Mouse (Mus musculus): Measurements from ENCODE around the gene Hoxb6.

The Hoxb6 gene

GRCm38 (mm10) chr11:96340698-96341365, 48.6 kb downstream of the Hoxb6 start:
- in situ Hi-C loops (cut with MboI; ENCODE audit: low pct_unique_long_range_greater_than_20kb in 1 of 2, low sequenced_read_pairs in 2 of 2, unreplicated experiment in 1 of 2) = loop anchor here in 1 of 2 experiments (25.0 kb wide), 1 partner anchor 671 kb away; the partner anchor contains the start of gene Sp6

GRCm38 (mm10) chr11:96341701-96342575, 49.7 kb downstream of the Hoxb6 start:
- in situ Hi-C loops (cut with MboI; ENCODE audit: low pct_unique_long_range_greater_than_20kb in 1 of 2, low sequenced_read_pairs in 2 of 2, unreplicated experiment in 1 of 2) = loop anchor here in 1 of 2 experiments (25.0 kb wide), 1 partner anchor 670 kb away; the partner anchor contains the start of gene Sp6

GRCm38 (mm10) chr11:96342576-96342930, 50.3 kb downstream of the Hoxb6 start:
- in situ Hi-C loops (cut with MboI; ENCODE audit: low pct_unique_long_range_greater_than_20kb in 1 of 2, low sequenced_read_pairs in 2 of 2, unreplicated experiment in 1 of 2) = loop anchor here in 1 of 2 experiments (25.0 kb wide), 1 partner anchor 670 kb away; the partner anchor contains the start of gene Sp6

- in situ Hi-C loops (cut with MboI; ENCODE audit: low pct_unique_long_range_greater_than_20kb in 1 of 2, low sequenced_read_pairs in 2 of 2, unreplicated experiment in 1 of 2) = loop anchor here in 1 of 2 experiments (25.0 kb wide), 1 partner anchor 669 kb away; the partner anchor contains the start of gene Sp6
These were observed 51.0 kb downstream of the Hoxb6 start for GRCm38 (mm10) chr11:96343206-96343745.

DNA sequence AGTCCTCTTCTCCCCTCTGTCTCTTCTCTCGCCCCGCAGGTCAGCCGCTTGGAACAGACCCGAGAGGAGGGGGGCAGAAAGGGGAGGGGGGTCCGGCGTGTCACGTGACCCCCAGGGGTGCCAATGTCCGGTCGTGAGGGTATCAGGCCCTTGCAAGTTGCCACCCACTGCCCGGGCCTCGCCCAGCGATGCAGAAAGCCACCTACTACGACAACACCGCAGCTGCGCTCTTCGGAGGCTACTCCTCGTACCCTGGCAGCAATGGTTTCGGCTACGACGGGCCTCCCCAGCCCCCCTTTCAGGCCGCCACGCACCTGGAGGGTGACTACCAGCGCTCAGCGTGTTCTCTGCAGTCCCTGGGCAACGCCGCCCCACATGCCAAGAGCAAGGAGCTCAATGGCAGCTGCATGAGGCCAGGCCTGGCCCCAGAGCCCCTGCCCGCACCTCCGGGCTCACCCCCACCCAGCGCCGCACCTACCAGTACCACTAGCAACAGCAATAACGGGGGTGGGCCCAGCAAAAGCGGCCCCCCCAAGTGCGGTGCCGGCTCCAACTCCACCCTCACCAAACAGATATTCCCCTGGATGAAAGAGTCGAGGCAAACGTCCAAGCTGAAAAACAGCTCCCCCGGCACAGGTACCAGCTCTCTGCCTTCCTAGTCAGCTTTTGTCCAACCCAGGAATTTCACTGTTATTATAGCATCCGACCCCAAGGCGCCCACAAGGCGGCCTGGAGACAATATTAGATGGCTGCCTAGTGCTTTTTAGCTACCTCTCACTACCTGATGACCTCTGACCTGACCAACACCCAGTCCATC, 52.0 kb downstream of the Hoxb6 start:
- in situ Hi-C loops (cut with MboI; ENCODE audit: low pct_unique_long_range_greater_than_20kb in 1 of 2, low sequenced_read_pairs in 2 of 2, unreplicated experiment in 1 of 2) = loop anchor here in 1 of 2 experiments (25.0 kb wide), 1 partner anchor 668 kb away; the partner anchor contains the start of gene Sp6

GRCm38 (mm10) chr11:96344878-96345159, 52.5 kb downstream of the Hoxb6 start:
- in situ Hi-C loops (cut with MboI; ENCODE audit: low pct_unique_long_range_greater_than_20kb in 1 of 2, low sequenced_read_pairs in 2 of 2, unreplicated experiment in 1 of 2) = loop anchor here in 1 of 2 experiments (25.0 kb wide), 1 partner anchor 667 kb away; the partner anchor contains the start of gene Sp6

- in situ Hi-C loops (cut with MboI; ENCODE audit: low pct_unique_long_range_greater_than_20kb in 1 of 2, low sequenced_read_pairs in 2 of 2, unreplicated experiment in 1 of 2) = loop anchor here in 1 of 2 experiments (25.0 kb wide), 1 partner anchor 667 kb away; the partner anchor contains the start of gene Sp6
These were observed 53.1 kb downstream of the Hoxb6 start for GRCm38 (mm10) chr11:96345220-96345892.

- in situ Hi-C loops (cut with MboI; ENCODE audit: low pct_unique_long_range_greater_than_20kb in 1 of 2, low sequenced_read_pairs in 2 of 2, unreplicated experiment in 1 of 2) = loop anchor here in 1 of 2 experiments (25.0 kb wide), 1 partner anchor 666 kb away; the partner anchor contains the start of gene Sp6
These were observed 53.9 kb downstream of the Hoxb6 start for GRCm38 (mm10) chr11:96345893-96346806.

DNA sequence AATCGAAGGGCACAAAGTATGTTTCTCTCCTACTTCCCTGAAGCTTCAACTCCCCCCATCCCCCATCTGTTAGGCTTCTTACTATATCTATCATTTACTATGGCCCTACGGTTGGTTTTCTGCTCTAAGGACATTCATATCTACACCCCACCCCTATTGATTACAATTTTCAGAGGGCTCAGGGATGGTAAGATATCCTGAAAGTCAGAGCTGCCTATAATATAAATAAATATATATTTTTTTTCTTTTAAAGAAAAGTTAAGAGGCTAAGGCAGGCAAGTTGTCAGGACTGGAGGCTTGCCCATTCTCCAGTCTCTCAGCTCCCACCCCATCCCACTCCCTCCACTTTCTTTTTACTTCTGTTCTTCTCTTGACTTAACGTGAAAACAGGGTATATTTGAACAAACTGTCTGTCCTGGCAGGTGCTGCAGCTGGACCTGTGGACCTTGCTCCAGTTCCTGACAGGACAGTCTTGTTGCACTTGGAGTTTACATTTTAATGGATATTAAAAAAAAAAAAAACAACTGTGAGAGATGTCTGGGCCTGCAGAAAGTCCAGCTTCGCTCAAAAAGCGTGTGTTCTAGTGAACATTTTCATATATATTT, 54.7 kb downstream of the Hoxb6 start:
- in situ Hi-C loops (cut with MboI; ENCODE audit: low pct_unique_long_range_greater_than_20kb in 1 of 2, low sequenced_read_pairs in 2 of 2, unreplicated experiment in 1 of 2) = loop anchor here in 1 of 2 experiments (25.0 kb wide), 1 partner anchor 665 kb away; the partner anchor contains the start of gene Sp6

- in situ Hi-C loops (cut with MboI; ENCODE audit: low pct_unique_long_range_greater_than_20kb in 1 of 2, low sequenced_read_pairs in 2 of 2, unreplicated experiment in 1 of 2) = loop anchor here in 1 of 2 experiments (25.0 kb wide), 1 partner anchor 665 kb away; the partner anchor contains the start of gene Sp6
These were observed 55.4 kb downstream of the Hoxb6 start for GRCm38 (mm10) chr11:96347717-96348116.

- in situ Hi-C loops (cut with MboI; ENCODE audit: low pct_unique_long_range_greater_than_20kb in 1 of 2, low sequenced_read_pairs in 2 of 2, unreplicated experiment in 1 of 2) = loop anchor here in 1 of 2 experiments (25.0 kb wide), 1 partner anchor 664 kb away; the partner anchor contains the start of gene Sp6
These were observed 56.1 kb downstream of the Hoxb6 start for GRCm38 (mm10) chr11:96348141-96348928.

DNA sequence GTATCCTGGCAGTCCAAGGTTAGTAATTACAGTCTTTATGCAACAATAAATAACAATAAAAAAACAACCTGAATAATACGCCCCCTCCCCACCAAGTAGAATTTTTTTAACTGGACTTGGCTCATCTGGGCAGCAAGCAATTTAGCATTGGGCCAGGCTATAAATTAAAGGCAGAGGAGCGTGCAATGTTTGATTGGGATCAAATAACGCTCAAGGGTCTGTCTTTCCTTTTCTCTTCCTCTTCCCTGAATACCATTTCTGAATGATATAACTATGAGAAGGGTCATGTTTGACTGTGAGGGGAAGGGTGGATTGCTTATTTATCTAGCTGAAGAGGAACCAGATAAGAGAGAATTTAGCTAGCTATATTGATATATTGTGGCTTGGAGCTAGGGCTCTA, 56.7 kb downstream of the Hoxb6 start:
- in situ Hi-C loops (cut with MboI; ENCODE audit: low pct_unique_long_range_greater_than_20kb in 1 of 2, low sequenced_read_pairs in 2 of 2, unreplicated experiment in 1 of 2) = loop anchor here in 1 of 2 experiments (25.0 kb wide), 1 partner anchor 663 kb away; the partner anchor contains the start of gene Sp6

GRCm38 (mm10) chr11:96349491-96350340, 57.4 kb downstream of the Hoxb6 start:
- in situ Hi-C loops (cut with MboI; ENCODE audit: low pct_unique_long_range_greater_than_20kb in 1 of 2, low sequenced_read_pairs in 2 of 2, unreplicated experiment in 1 of 2) = loop anchor here in 1 of 2 experiments (25.0 kb wide), 1 partner anchor 663 kb away; the partner anchor contains the start of gene Sp6

- in situ Hi-C loops (cut with MboI; ENCODE audit: low pct_unique_long_range_greater_than_20kb in 1 of 2, low sequenced_read_pairs in 2 of 2, unreplicated experiment in 1 of 2) = no loop called here
These were observed 58.0 kb downstream of the Hoxb6 start, which contains the start of gene Hoxb2 for GRCm38 (mm10) chr11:96350341-96350624. Gene Hoxb2, plus strand, starts transcription at chr11:96350525.
